Mouse (Mus musculus) embryonic facial prominence, embryonic 13.5 days (tissue): ENCODE data around the gene Vmp1. TPM values are rescaled to one million over a fixed set of nuclear protein-coding genes. Genes with fewer than 3 reads are reported as not detected.

Experiments
- ATAC-seq: fragments of 200-750 bp; cut with Nextera tagmentation; 2 replicates; pipeline ENCODE4 v1.8.0; 2017; ENCODE audit warnings: low read depth; ENCODE audit not compliant: insufficient number of reproducible peaks, insufficient read depth, low FRiP score, low TSS enrichment
- H3K27ac ChIP-seq: fragments of 300-500 bp; sonication (generic); 2 replicates; pipeline ENCODE4 v1.5.1; 2015; ENCODE audit warnings: moderate library complexity, mild to moderate bottlenecking, inconsistent platforms
- H3K27me3 ChIP-seq: fragments of 300-500 bp; sonication (generic); 2 replicates; pipeline ENCODE4 v1.6.1; 2015; ENCODE audit warnings: mild to moderate bottlenecking, inconsistent platforms
- H3K36me3 ChIP-seq: fragments of 300-500 bp; sonication (generic); 2 replicates; pipeline ENCODE4 v1.6.1; 2015; ENCODE audit warnings: mild to moderate bottlenecking, inconsistent platforms
- H3K4me1 ChIP-seq: fragments of 300-500 bp; sonication (generic); 2 replicates; pipeline ENCODE4 v1.6.1; 2015; ENCODE audit warnings: inconsistent platforms
- H3K4me2 ChIP-seq: fragments of 300-500 bp; sonication (generic); 2 replicates; pipeline ENCODE4 v1.6.1; 2015; ENCODE audit warnings: moderate library complexity, mild to moderate bottlenecking, inconsistent platforms
- H3K4me3 ChIP-seq: fragments of 300-500 bp; sonication (generic); 2 replicates; pipeline ENCODE4 v1.5.1; 2015; ENCODE audit warnings: mild to moderate bottlenecking, inconsistent platforms
- H3K9ac ChIP-seq: fragments of 300-500 bp; sonication (generic); 2 replicates; pipeline ENCODE4 v1.6.1; 2015; ENCODE audit warnings: mild to moderate bottlenecking, inconsistent platforms
- H3K9me3 ChIP-seq: fragments of 300-500 bp; sonication (generic); 2 replicates; pipeline ENCODE4 v1.6.1; 2016; ENCODE audit warnings: inconsistent platforms
- WGBS: fragments of 180-500 bp; shearing (Covaris S2); methylation state at CpG from one replicate; pipeline ENCODE4 v1.1.7; 2015; ENCODE audit warnings: mixed read lengths; 5-methylcytosine and 5-hydroxymethylcytosine counted together
- polyA plus RNA-seq: library from polyadenylated mRNA; unstranded; fragments of >200 nt; fragmentation: Nextera tagmentation; extraction: Ambion mirVana; gene quantifications from 2 replicates; pipeline ENCODE4 v1.2.1, GENCODE M21; 2015

Gene Vmp1
- polyA plus RNA-seq, 1 experiment from 2014 or later, result 86.1 TPM

DNA sequence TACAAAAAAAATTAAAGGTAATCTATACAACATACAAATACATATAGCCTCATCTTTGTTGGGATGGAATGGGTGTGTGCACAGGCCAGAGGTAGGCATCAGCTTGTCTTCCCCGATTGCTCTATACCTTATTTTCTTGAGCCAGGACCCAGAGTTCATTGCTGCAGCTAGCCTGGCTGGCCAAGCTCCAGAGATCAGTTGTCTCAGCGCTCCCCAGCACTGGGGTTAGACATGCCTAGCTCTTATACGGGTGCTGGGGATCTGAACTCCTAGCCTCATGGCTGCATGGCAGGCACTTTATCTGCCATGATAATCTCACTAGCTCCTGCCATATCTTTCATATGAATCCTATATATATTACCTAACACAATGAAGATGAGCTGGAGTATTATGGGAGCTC lies 15.5 kb downstream of the Vmp1 start:
- no peak for ATAC-seq

DNA sequence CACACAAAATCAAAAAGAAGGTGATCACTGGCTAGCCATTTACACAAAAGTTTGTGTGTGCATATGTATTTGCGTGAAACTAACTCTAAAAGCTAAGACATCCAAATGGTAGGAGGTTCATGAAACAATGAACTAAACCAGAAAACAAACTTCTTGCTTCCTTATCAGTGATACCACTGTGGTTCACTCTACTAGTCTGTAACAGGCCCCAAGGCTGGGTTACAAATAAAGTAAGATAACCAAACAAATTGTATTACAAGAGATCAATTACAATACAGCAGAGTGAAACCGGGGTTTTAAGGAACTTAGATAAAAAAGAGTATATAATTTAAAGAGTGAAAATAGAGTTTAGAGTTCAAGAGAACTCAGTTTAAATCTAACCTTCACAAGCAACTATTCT lies 16.1 kb downstream of the Vmp1 start:
- H3K36me3 ChIP-seq, result peaks cover 22% of the 10 kb centered on the region
- H3K9me3 ChIP-seq, result no peaks in the 10 kb centered on the region
- H3K9ac ChIP-seq, result no peak overlapping the region
- no peaks in the 10 kb centered on the region for H3K4me1 ChIP-seq
- WGBS, result 91% methylated on average over 2 of the region's 2 CpGs
- ATAC-seq, result no peak
- H3K27me3 ChIP-seq, result no peaks in the 10 kb centered on the region
- no peak overlapping the region for H3K4me3 ChIP-seq
- no peak overlapping the region for H3K4me2 ChIP-seq
- H3K27ac ChIP-seq, result no peak overlapping the region

More for the DNA sequence above, 15.5 kb downstream of the Vmp1 start:
- H3K27me3 ChIP-seq, result no peaks in the 10 kb centered on the region
- no peaks in the 10 kb centered on the region for H3K9me3 ChIP-seq
- H3K4me3 ChIP-seq, result no peak overlapping the region
- no peak overlapping the region for H3K4me2 ChIP-seq
- no peak overlapping the region for H3K27ac ChIP-seq
- WGBS, result 89% methylated on average over 3 of the region's 3 CpGs
- no peaks in the 10 kb centered on the region for H3K4me1 ChIP-seq
- peaks cover 17% of the 10 kb centered on the region for H3K36me3 ChIP-seq
- no peak overlapping the region for H3K9ac ChIP-seq

DNA sequence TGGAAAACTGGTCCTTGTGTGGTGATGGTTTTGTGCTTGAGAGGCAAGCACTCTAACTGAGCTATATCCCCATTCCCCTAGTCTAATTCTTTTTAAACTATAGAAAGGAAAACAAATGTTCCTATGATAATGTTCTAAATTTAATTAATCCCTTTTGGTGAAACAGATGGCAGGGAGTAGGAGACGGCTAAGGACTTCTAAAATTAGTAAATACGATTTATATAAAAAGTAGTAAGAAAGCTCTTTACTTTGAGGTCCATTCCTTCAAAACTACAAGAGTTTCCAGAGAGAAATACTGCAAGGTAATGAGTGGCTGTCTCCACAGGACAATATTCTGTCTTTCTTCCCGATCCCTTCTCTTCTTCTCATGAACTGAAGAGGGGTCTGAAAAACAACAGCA lies 19.2 kb downstream of the Vmp1 start:
- no peaks in the 10 kb centered on the region for H3K27me3 ChIP-seq
- H3K27ac ChIP-seq, result no peak overlapping the region
- H3K9ac ChIP-seq, result no peak overlapping the region
- no peaks in the 10 kb centered on the region for H3K4me1 ChIP-seq
- H3K4me2 ChIP-seq, result no peak overlapping the region
- ATAC-seq, result no peak
- WGBS, result 77% methylated on average over 3 of the region's 3 CpGs
- H3K9me3 ChIP-seq, result no peaks in the 10 kb centered on the region
- peaks cover 38% of the 10 kb centered on the region for H3K36me3 ChIP-seq
- no peak overlapping the region for H3K4me3 ChIP-seq

DNA sequence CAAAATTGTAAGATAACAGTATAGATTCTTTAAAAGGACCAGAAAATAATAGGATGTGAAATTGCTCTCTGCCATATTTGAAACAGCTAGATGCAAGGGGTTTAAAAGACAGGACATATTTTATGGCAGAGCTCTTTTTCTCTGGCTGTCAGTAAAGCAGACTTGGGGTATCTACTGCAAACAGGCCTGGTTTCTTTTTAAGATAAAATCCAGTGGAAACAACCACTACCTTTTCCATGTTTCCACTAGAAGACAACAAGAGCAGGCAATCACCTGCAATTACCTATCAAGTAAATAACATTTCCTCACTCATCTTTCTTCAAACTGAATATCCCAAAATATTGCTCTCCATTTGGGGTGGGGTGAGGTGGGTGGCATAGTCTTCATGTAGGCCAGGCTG lies 19.7 kb downstream of the Vmp1 start:
- Histone ChIP-seq H3K4me2 (no peak overlapping the region), H3K27me3 (no peaks in the 10 kb centered on the region), H3K9ac (no peak overlapping the region), H3K4me3 (no peak overlapping the region), H3K9me3 (no peaks in the 10 kb centered on the region), H3K27ac (no peak overlapping the region), H3K36me3 (peaks cover 38% of the 10 kb centered on the region), H3K4me1 (no peaks in the 10 kb centered on the region)
- no peak for ATAC-seq

DNA sequence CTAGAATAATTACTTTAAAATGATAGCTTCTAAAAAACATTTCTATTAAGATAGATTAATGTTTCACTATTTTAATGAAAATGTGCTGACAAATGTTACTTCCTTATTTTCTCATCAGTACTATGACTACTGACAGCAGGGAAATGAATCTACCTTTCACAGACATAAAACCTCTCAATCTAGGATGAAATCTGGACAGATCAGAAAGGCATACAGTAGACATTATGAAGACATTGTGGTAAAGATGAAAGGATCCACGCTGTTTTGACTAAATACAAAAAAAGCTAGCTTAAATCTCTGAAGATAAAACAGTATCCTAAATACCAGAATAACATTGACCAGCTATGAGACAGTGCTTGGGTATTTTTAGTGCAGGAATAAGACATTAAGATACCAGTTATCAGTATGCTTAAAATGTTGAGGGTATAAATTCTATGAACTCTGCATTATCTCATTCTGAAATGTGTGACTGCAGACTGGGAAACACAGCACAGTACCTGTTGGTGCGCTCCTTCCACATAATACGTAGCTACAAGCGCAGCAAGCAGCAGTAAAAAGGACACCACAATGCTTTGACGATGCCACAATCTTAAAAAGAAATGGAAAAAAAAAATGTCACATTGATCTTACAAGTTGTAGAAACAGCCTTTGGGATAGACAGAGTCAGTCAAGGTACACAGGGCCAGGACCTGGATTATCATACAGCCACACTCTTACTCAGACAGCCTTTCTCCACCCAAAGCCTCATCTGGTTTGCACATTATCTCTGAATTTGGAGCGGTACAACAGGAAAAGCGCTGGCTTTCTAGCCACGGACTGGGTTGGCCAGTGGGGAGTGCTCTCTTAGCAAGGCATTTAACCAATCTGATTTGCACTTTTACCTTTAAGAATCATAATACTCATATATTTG lies 20.4 kb downstream of the Vmp1 start:
- H3K4me1 ChIP-seq, result no peaks in the 10 kb centered on the region
- no peak for ATAC-seq
- peaks cover 38% of the 10 kb centered on the region for H3K36me3 ChIP-seq
- H3K27me3 ChIP-seq, result no peaks in the 10 kb centered on the region
- H3K9me3 ChIP-seq, result no peaks in the 10 kb centered on the region
- WGBS, result 92% methylated on average over 8 of the region's 8 CpGs
- H3K27ac ChIP-seq, result no peak overlapping the region
- no peak overlapping the region for H3K4me2 ChIP-seq
- H3K4me3 ChIP-seq, result no peak overlapping the region
- H3K9ac ChIP-seq, result no peak overlapping the region

DNA sequence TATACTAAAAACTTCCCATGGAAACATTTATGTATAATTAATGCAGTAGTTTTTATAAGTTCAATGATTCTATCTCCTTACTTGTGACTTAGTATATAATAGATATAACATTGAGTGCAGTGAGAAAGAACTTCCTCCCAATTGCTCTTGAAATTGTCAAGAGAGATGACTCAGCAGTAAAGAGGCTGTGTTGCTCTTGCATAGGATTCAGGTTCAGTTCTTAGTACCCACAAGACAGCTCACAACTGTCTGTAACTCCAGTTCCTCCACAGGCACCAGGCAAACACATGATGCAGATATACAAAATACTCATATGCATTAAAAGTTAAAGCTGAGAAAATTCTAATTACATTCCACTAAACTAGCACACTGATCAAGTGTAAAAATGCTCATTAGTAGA lies 25.8 kb downstream of the Vmp1 start:
- no peaks in the 10 kb centered on the region for H3K27me3 ChIP-seq
- H3K27ac ChIP-seq, result no peak overlapping the region
- ATAC-seq, result no peak
- H3K9ac ChIP-seq, result no peak overlapping the region
- no peaks in the 10 kb centered on the region for H3K4me1 ChIP-seq
- H3K36me3 ChIP-seq, result peaks cover 18% of the 10 kb centered on the region
- no peak overlapping the region for H3K4me3 ChIP-seq
- no peak overlapping the region for H3K4me2 ChIP-seq
- H3K9me3 ChIP-seq, result no peaks in the 10 kb centered on the region

DNA sequence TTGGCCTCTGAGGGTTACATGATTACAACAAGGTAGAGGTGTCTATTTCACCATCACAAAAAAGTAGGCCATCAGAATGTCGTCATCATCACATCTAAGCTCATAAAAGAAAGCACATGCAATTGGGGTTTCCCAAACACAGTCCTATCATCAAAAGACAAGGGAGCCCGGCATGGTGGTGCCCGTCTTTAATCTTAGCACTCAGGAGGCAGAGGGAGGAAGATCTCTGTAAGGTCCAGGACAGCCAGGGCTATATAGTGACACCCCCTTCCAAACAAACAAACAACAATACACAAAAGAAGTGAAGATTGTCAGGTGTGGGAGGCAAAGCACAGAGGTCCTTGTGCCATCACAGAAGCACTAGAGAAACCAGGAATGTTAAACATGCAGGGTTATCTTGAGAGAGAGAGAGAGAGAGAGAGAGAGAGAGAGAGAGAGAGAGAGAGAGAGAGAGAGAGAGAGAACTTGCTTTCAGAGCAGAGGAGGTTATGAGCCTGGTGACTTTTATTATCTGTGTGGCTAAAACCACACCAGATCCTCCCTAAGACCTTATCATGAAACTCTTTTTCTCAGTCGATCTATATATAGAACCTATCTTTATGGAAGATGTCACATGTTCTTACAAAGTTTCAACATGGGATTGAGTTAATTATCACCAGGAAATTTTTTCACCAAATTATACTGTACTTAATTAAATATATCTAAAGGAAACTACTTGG lies 26.6 kb downstream of the Vmp1 start:
- Histone ChIP-seq H3K27ac (no peak overlapping the region), H3K27me3 (no peaks in the 10 kb centered on the region), H3K9ac (no peak overlapping the region), H3K4me1 (no peaks in the 10 kb centered on the region), H3K9me3 (no peaks in the 10 kb centered on the region), H3K4me3 (no peak overlapping the region), H3K4me2 (no peak overlapping the region), H3K36me3 (peaks cover 12% of the 10 kb centered on the region)
- 83% methylated on average over 4 of the region's 4 CpGs for WGBS
- no peak for ATAC-seq

DNA sequence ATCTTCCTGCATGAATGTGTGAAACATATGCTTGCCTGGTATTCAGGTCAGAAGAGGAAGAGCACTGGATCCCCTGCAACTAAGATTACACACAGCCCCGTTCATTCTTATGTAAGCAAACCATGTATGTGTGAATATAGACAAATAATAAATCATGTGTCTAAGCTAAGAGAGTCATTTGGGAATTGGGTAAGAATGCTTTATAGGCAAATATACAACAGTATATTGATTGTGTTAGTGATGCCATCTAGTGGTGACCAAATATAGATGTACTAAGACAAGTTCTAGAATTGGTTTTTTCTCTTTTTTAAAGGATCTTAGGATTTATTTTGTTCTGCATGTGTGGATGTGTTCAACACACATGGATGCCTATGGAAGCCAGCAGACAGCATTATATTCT lies 28.0 kb downstream of the Vmp1 start:
- H3K27me3 ChIP-seq, result no peaks in the 10 kb centered on the region
- H3K36me3 ChIP-seq, result peaks cover 3% of the 10 kb centered on the region; the same call in 1 of the 2 replicates
- 63% methylated on average over 1 of the region's 1 CpGs for WGBS
- no peak overlapping the region for H3K4me3 ChIP-seq
- H3K9me3 ChIP-seq, result no peaks in the 10 kb centered on the region
- no peak overlapping the region for H3K4me2 ChIP-seq
- ATAC-seq, result no peak
- H3K4me1 ChIP-seq, result no peaks in the 10 kb centered on the region
- no peak overlapping the region for H3K27ac ChIP-seq
- no peak overlapping the region for H3K9ac ChIP-seq

DNA sequence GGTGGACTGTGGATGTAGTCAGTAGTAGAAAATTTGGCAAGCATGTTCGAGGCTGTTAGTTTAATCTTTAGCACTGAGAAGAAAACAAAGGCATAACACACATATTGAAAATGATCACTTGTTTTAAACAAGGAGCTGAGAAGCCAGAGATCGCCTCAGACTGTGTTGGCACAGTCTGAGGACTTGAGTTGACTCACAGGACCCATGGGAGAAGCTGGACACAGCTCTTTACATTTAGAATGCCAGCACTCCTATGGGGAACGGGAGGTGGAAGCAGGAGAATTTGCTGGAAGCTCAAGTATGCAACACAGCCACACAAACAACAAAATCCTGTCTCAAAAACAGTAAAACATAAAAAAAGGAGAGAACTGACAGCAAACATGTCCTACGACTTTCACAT lies 29.5 kb downstream of the Vmp1 start:
- H3K27ac ChIP-seq, result 0 out of 2 replicates have a peak overlapping the region, but pooled peaks have one; percentile 16

DNA sequence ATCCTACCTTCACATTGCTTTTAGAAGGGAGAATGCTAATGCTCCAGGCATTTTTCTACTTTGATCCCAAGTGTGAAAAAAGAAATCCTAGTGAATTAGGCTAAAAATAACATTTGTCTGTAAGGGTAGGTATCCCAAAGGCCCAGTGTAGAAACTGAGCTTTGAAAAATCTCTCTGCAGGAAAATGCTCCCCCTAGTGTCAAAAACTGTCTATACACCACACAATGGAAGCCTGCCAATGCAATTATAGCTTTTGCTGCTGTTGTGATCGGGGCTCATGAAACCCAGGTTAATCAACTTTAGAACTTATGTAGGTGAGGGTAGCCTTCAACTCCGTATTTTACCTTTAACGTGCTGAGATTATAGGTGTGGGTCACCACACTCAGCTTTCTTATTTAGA lies 30.2 kb downstream of the Vmp1 start:
- Histone ChIP-seq H3K9me3 (no peaks in the 10 kb centered on the region), H3K27ac (no peak overlapping the region), H3K4me1 (peaks cover 4% of the 10 kb centered on the region), H3K4me3 (no peak overlapping the region), H3K9ac (no peak overlapping the region), H3K27me3 (no peaks in the 10 kb centered on the region), H3K4me2 (no peak overlapping the region), H3K36me3 (no peaks in the 10 kb centered on the region)
- ATAC-seq, result no peak
- 28% methylated on average over 3 of the region's 3 CpGs for WGBS

More for the DNA sequence above, 29.5 kb downstream of the Vmp1 start:
- H3K4me3 ChIP-seq, result no peak overlapping the region
- no peaks in the 10 kb centered on the region for H3K36me3 ChIP-seq
- no peaks in the 10 kb centered on the region for H3K9me3 ChIP-seq
- peaks cover under 1% of the 10 kb centered on the region for H3K4me1 ChIP-seq
- no peak overlapping the region for H3K9ac ChIP-seq
- no peaks in the 10 kb centered on the region for H3K27me3 ChIP-seq
- no peak for ATAC-seq
- H3K4me2 ChIP-seq, result no peak overlapping the region
- WGBS, result 84% methylated on average over 4 of the region's 4 CpGs

DNA sequence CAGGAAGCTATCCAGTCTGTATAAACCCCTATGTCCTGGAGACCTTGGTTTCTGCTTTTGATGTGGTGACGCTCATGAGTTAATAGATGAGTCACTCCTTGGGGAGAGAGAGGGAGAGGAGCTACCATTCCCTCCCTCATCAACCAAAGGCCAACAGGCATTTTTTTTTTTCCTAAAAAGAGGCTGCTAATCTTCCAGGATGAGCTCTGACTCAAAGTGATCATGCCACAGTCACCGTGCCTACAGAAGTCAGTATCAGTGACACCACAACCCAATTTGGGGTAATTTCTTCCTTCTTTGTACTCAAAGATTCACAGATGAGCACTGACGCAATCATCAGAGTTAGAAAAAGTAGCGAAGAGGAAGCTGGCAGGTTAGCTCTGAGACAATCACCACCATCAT lies 31.1 kb downstream of the Vmp1 start:
- H3K9me3 ChIP-seq, result no peaks in the 10 kb centered on the region
- H3K4me1 ChIP-seq, result peaks cover 7% of the 10 kb centered on the region
- no peaks in the 10 kb centered on the region for H3K27me3 ChIP-seq
- H3K27ac ChIP-seq, result no peak overlapping the region
- WGBS, result 83% methylated on average over 4 of the region's 4 CpGs
- no peak overlapping the region for H3K9ac ChIP-seq
- ATAC-seq, result no peak
- H3K36me3 ChIP-seq, result no peaks in the 10 kb centered on the region
- no peak overlapping the region for H3K4me2 ChIP-seq
- no peak overlapping the region for H3K4me3 ChIP-seq

DNA sequence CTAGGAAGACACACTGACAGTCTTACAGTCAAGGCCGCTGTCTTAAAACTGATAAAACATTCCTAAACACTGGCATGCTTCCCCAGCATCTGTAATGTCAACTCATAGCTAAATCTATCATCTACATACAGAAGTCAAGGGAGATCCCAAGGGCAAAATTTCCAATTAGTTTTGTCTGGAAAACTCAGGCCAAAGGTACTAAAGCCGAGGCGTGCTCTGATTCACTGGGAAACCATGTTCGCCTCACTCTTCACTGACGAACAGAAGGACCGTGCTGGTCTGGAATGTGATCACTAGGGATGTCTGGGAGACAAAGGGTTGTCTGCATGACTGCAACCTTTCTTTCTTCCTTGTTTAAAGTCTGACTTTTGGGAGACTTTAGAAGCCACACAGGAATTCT lies 33.0 kb downstream of the Vmp1 start:
- Histone ChIP-seq H3K4me2 (no peak overlapping the region), H3K27me3 (no peaks in the 10 kb centered on the region), H3K36me3 (no peaks in the 10 kb centered on the region), H3K4me3 (no peak overlapping the region), H3K9me3 (no peaks in the 10 kb centered on the region), H3K9ac (no peak overlapping the region), H3K4me1 (peaks cover 7% of the 10 kb centered on the region), H3K27ac (no peak overlapping the region)
- 62% methylated on average over 6 of the region's 6 CpGs for WGBS
- ATAC-seq, result no peak
